Mouse (Mus musculus) C2C12 (cell line): ENCODE data around the gene Cyth2.

Experiments
- CTCF ChIP-seq: IDR thresholded peaks from one replicate; pipeline ENCODE4 v1.5.1; 2011; ENCODE audit not compliant: control insufficient read depth, insufficient read depth, insufficient read length
- FOSL1 ChIP-seq: IDR thresholded peaks from one replicate; pipeline ENCODE4 v1.8.0; 2011; ENCODE audit warnings: mild to moderate bottlenecking, low read length; ENCODE audit not compliant: poor library complexity, insufficient read depth, severe bottlenecking
- USF1 ChIP-seq: IDR thresholded peaks from one replicate; pipeline ENCODE4 v1.6.1; 2011; ENCODE audit warnings: low read depth, mild to moderate bottlenecking, control low read depth, moderate library complexity

GRCm38 (mm10) chr7:45820913-45821312 is 6.5 kb upstream of the Cyth2 start:
- no peak for TF ChIP-seq CTCF
- no peak for TF ChIP-seq FOSL1
- no peak for TF ChIP-seq USF1
